Mouse (Mus musculus) duodenum, adult 2 months (tissue): ENCODE data around the gene Vmn2r75. TPM values are rescaled to one million over a fixed set of nuclear protein-coding genes. Genes with fewer than 3 reads are reported as not detected.

ENCODE experiments used
- polyA plus RNA-seq: library from polyadenylated mRNA; depleted of rRNA; stranded (reverse); fragments of >200 nt; gene quantifications from 2 replicates; pipeline ENCODE4 v1.2.3, GENCODE M21; 2012; ENCODE audit warnings: low replicate concordance; rRNA removed

The Vmn2r75 gene
- not detected in 2 replicates for polyA plus RNA-seq

GRCm38 (mm10) chr7:86171678-86172077 is at the start of gene Vmn2r75:
Vmn2r75 (minus strand) TSS chr7:86171778.

Other genes with a start within 250 kb of the Vmn2r75 start
- gene Vmn2r74, start 210.1 kb downstream of the Vmn2r75 start, polyA plus RNA-seq, result not detected in 2 replicates
- gene Vmn2r76, start 74.5 kb upstream of the Vmn2r75 start, polyA plus RNA-seq, result not detected in 2 replicates
- not detected in 2 replicates for gene Olfr310, start 105.4 kb upstream of the Vmn2r75 start, polyA plus RNA-seq
- gene Olfr309, start 141.9 kb upstream of the Vmn2r75 start, polyA plus RNA-seq, result not detected in 2 replicates
- gene Olfr308, start 153.9 kb upstream of the Vmn2r75 start, polyA plus RNA-seq, result not detected in 2 replicates
- gene Olfr307, start 165.8 kb upstream of the Vmn2r75 start, polyA plus RNA-seq, result not detected in 2 replicates
- not detected in 2 replicates for gene Olfr305, start 195.2 kb upstream of the Vmn2r75 start, polyA plus RNA-seq
- not detected in 2 replicates for gene Olfr304, start 214.9 kb upstream of the Vmn2r75 start, polyA plus RNA-seq
- gene Olfr303, start 226.0 kb upstream of the Vmn2r75 start, polyA plus RNA-seq, result not detected in 2 replicates
- gene Olfr301, start 232.1 kb upstream of the Vmn2r75 start, polyA plus RNA-seq, result not detected in 2 replicates